Mouse (Mus musculus) layer of hippocampus, postnatal 14 days (tissue): ENCODE data around the gene 1700037H04Rik. TPM values are rescaled to one million over a fixed set of nuclear protein-coding genes. Genes with fewer than 3 reads are reported as not detected.
A peak's percentile ranks its signal among the peaks of the same experiment; 100 is the strongest.

Experiments
- DNase-seq, 2 experiments: peaks; one replicate each; pipeline ENCODE4 v3.0.0; 2021 to 2022; ENCODE audit warnings: low spot score in 2 of 2, mixed read lengths in 1 of 2
- total RNA-seq, 2 experiments: library from RNA; stranded (reverse); gene quantifications; 2 replicates each; pipeline ENCODE4 v1.2.3; 2021

1700037H04Rik gene
- total RNA-seq, 2 experiments from 2014 or later = 64.5 to 64.6 TPM

GRCm38 (mm10) chr2:131148353-131149253 is 11.3 kb downstream of the 1700037H04Rik start:
- no peak for DNase-seq

DNA sequence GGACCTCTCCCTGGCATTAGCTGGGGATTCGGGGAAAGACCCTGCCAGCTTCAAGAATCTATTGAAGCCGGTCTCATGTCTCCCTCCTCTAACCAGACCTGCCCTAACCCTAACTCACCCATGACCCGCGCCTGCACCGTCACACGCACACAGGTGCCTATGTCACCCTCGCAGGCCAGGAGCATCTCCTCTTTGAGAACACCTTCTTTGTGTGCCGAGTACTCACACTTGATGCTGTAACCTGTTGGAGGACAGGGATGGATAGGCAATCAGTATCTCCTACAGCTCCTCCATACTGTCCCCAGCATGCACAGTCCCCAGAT is 12.9 kb downstream of the 1700037H04Rik start:
- DNase-seq = no peak

DNA sequence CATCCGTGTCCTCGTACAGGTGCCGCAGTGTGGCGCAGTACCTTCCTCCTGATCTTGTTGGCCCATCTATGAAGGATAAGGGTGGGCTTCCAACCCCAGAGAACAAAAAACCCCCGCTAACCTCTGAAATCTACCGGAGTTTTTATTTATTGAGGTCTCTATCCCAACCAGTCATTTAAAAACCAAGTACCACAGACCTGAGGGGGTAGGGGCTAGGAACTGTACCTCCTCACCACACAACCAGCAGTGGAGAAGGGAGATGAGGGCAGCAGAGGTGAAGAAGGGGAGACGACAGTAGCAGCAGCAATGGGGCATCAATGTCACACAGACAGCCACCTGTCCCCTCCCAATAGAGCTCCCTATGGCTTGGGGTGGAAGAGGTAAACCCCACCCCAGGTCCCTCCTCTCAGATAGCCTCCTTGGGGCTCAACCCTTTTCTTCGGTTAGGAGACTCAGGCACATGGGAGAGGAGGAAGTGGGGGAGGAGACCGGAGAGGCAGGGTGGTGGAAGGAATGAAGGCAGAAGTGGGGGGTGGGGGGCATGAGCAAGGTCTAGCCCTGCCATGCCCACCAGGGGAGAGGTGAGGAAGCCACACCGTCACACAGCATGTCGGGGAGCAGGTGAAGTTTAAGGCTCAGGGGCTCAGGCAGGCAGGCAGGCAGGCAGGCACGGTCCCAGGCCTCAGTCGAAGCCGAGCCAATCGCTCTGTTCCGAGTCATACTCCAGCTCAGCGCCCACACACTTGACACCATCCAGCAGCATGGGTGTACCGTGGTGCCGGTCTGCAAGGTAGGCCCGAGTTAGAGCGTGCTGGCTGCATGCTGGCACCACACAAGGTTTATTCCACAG is 13.5 kb downstream of the 1700037H04Rik start:
- no peak for DNase-seq

GRCm38 (mm10) chr2:131145536-131145935 is 14.3 kb downstream of the 1700037H04Rik start:
- no peak for DNase-seq

DNA sequence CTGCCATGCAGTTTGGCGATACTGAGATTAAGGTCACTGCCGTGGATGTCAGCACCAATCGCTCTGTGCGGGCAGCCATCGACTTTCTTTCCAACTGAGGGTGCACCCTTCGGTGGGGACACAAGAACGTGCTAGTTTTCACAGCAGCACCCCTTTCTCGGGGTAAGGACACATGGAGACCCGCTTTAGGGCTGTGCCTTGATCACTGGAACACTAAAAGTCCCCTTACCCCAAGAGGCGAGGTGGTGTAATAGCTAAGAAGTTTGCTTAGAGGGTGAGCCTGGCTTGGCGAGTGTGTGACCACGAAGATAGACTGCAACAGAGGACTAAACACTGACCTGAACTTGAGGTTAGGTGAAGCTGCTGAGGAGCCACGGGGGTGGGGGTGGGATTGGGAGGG is 14.8 kb downstream of the 1700037H04Rik start:
- DNase-seq = no peak

DNA sequence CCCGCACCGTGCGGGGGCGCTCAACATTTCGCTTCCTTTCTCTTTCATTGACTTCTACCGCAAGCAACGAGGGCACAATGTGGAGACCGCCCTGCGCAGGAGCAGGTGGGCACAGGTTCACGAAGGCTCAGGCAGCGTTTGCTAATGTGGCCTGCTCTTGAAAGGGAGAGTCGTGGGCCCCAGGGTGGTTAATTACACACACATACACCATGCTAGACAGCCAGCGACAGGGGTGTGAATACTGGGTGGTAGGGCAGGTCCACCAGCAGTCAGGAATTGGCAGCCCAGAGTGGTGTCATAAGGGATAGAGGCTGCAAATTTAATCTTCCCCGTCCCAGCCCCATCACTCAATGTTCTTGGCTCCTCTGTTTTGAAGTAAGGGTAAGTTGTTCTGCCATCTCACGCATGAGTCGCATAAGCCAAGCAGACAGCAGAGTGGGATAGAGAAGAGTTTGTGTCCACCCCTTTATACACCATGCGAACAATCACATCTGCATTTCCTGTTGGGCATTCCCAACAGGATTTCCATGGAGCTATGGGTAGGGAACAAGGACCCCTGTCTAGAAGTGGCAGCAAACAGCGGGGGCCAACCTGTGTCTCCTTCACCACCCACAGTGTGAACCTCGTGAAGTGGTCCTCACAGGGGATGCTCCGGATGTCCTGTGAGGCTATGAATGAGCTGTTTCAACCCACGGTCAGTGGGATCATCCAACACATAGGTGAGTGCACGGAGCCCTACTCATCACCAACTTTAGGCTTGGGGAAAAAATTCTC is 16.7 kb downstream of the 1700037H04Rik start:
- DNase-seq = no peak

GRCm38 (mm10) chr2:131142592-131142991 is 17.3 kb downstream of the 1700037H04Rik start:
- peak; percentile 22 to 48 for DNase-seq

DNA sequence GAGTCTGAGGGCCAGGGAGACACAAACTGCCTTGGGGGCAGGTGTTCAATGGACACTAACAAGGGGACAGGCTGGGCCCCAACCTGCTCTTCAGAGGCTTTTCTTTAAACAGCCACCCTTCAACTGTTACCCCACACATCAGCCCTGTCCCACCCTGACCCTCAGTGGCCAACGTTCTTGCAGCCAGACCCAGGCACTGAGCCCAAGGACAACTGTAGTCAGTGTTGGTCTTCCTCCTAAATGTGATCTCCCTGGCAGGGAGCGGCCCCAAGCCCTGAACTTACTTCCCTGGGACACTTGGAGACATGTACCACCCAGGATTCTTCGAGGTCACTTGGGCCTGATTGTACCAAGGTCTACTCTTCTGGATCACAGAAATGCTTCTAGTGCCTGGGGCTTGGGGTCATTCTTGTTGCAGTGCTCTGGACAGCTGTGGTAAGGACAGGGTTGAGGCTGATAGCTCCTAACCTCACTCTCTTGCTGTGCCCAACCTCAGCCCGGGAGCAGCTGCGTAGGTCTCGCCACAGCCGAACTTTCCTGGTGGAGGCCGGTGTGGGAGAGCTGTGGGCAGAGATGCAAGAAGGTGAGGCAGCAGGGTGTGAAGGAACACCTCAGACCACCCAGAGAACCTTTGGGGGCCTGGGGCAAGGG is 18.4 kb downstream of the 1700037H04Rik start:
- DNase-seq = no peak

DNA sequence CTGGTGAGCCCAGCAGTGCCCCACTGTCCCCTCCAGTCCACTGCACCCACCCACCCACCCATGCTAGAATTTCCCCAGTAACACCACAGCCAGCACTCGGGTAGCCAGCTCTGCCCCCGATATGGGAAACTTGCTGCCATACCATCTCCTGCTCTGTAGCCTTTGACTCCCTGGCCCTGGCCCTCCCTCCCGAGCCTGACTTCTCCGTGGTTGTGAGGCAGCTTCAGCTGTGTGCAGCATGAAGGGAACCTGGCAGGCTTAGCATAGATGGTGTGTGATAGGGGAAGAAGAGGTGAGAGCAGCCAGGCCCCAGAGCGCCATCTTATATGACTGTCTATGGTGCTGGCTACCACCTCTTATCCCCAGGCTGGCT is 19.4 kb downstream of the 1700037H04Rik start:
- no peak for DNase-seq

DNA sequence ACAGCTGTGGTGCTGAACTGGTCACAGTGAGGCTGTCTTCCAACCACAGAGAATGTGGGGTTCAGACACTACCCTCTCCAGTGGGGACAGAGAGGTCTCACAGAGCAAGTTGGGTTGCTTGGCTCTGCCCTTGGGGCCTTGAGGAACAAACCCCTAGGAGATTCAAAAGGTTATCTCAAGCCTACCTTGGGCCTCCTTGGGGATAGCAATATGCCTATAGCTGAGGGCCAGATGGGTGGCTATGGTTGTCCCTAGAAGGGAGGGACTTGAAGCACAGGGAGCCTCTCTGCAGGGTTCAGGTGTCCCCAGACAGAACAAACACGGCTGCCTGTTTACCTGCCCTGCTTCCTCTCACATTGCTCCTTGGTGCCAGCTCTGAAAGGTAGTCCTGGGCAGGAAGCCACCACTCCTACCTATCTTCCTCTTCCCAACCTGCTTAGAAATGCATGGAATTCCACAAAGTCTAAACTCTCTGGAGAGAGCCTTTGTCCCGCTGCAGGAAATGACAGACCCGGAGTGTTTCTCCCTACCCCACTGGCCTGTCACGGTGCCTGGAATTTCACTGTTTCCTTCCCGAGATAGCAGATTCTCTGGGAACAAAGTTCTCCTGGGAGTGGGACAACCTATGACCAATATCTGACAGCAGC is 19.9 kb downstream of the 1700037H04Rik start:
- no peak for DNase-seq

GRCm38 (mm10) chr2:131139287-131139686 is 20.6 kb downstream of the 1700037H04Rik start:
- no peak for DNase-seq

GRCm38 (mm10) chr2:131138760-131139159 is 21.1 kb downstream of the 1700037H04Rik start:
- no peak for DNase-seq

GRCm38 (mm10) chr2:131138296-131138695 is 21.6 kb downstream of the 1700037H04Rik start:
- no peak for DNase-seq

DNA sequence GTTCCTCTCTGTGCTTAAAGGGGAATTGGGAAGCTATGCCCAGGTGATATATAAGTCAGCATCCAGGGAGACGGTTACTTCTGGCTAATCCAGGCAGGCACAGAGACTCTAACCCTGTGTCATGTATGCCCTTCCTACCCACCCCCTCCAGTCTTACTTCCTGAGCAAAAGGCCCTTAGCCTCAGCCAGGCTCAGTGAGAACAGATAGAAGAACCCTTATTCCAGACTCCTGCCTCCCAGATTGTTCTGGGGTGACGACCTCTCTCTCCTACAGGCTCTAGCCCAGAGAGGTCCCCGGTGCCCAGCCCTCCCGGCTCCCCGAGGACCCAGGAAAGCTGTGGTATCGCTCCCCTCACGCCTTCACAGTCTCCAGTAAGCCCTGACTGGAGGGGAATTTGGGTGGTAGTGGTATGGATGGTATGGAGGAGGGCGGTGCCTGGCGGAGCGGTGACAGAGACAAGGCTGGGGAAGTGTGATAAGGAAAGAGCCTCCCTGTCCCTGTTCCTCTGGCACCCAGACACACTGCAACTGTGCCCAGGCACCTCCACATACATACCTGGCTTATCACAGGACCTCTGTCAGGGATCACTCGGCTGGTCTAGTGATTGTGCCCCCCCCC is 24.3 kb downstream of the 1700037H04Rik start:
- no peak for DNase-seq

DNA sequence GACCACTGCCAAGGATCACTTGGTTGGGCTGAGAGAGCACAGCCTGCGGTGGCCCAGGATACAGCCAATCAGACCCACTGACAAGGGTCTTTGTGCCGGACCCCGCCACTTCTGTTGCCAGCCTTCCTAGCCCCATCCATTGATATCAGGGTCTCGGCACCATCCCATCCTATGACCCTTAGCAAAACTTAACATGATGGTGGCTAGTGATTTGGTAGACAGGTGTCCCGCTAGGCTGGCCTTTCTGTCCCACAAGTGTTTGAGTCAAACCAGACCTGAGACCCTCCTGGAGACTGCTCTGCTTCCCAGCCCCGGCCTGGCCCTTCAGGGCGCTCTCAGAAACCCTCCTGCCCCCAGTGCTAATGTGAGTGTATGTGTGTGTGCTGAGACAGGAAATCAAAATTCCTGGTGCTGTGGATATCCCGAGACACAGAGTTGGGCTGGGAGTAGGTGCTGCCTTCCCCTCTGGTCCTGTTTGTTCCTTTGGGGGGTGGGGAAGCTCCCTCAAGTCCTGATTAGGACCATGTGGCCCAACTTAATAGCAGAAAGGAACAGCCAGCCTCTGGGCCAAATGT is 25.0 kb downstream of the 1700037H04Rik start:
- no peak for DNase-seq

DNA sequence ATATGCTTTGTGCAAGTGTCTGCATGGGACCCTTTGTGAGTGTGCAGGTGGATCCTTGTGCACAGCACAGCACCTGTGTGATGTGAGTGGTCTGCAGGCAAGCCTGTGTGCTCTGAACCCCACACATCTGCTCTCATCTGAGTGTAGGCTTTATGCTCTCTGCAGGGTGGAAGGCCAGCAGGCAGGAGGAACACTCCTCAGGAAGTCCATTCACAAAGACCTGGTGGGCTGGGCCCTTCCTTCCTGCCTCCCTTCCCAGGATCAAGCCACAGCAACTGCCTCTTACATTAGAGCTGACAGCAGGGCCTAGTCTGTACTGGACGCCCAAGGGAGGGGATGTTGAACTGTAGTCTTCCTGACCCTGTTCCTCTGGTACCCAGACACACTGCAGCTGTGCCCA is 25.5 kb downstream of the 1700037H04Rik start:
- DNase-seq = no peak

- DNase-seq = no peak
Measured at GRCm38 (mm10) chr2:131132930-131133547, 26.8 kb downstream of the 1700037H04Rik start, which contains the start of gene Gm11037. Gene Gm11037 (plus strand): TSS chr2:131133497.

DNA sequence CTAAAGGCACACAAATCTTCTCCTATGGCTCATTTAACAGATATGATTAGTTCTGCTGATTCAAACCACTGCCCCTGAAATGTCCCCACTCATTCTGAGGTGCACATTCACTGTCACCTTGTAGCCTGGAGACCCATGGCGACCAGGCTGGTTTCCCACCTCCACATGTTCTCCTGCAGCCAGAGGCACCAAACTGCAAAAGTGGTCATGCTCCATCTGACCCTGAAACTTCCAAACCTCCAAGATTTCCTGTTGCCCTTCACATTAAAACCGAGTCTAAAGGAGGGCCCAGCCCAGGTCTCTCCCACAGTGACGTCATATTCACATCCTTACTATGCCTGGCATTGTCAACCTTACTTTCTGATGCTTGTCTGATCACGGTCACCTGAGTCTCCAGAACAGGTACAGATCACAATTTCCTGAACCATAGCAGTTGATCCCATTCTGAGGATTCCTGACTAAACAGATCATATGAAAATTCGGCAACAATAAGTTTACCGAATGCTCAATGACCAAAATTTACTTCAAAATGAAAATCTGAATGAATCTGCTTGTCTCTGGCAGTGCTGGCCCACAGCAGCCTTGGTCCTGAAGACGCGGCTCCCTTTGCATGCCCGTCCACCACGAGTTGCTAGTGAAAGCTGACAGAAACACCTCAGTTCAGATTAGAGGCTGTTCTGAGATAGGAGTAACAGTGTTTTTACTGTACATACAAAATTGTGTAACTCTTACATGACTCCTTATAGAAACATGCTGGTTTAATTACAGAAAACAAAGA is 27.6 kb downstream of the 1700037H04Rik start:
- no peak for DNase-seq
